Mouse (Mus musculus): Measurements from ENCODE around the gene Epo. TPM values are rescaled to one million over a fixed set of nuclear protein-coding genes. Genes with fewer than 3 reads are reported as not detected.

Epo gene
- total and polyA plus RNA-seq, 3 experiments, result not detected

GRCm38 (mm10) chr5:137528247-137528968 is 4.6 kb downstream of the Epo start:
- peaks cover 3 to 33% of the 10 kb centered on the region in 2 experiments; a peak in 2 of 4 replicates for H3K4me1 ChIP-seq (ENCODE audit: control insufficient read depth in 1 of 2, insufficient read depth in 2 of 2)
- no peak for TF ChIP-seq CTCF (conservative IDR thresholded peaks at IDR 0.05 in 1 of 2, IDR thresholded peaks at IDR 0.05 in 1 of 2; ENCODE audit: low read depth in 2 of 2, low read length in 2 of 2)
- TF ChIP-seq POLR2AphosphoS2 (IDR thresholded peaks at IDR 0.05; ENCODE audit: low read depth, low read length), result 0 out of 2 replicates have a peak, but pooled peaks have one; percentile 35
- TF ChIP-seq TCF12 (IDR thresholded peaks at IDR 0.05; ENCODE audit: low read depth, low read length), result no peak
- H3K4me3 ChIP-seq (replicated peaks in 1 of 3; ENCODE audit: low read depth in 2 of 3, low read length in 2 of 3, poor library complexity in 1 of 3), result no peak overlapping the region

DNA sequence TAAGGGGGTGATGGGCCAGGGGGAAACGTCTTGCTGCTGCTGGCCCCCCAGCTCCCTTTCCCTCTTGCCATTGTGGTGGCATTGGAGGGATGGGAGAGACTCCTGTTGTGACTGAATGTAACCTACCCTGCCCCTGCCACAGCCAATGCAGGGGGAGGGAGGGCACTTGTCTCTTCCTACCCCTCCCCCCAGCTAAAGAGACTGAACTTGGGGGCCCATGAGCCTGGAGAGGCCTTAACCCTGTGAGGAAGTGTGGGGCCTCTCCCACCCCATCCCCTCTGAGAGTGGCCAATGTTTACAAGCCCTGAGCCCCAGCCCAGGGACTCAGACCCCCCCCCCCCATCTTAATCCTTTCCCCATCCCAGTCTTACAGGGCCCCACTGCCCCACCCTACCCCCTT is 5.6 kb downstream of the Epo start:
- no peak overlapping the region for H3K9ac ChIP-seq (ENCODE audit: insufficient read depth, low read depth)
- TF ChIP-seq ZC3H11A (IDR thresholded peaks at IDR 0.05; ENCODE audit: low read depth, low read length) (no peak), HCFC1 (IDR thresholded peaks at IDR 0.05; ENCODE audit: low read depth, low read length) (no peak), BHLHE40 (IDR thresholded peaks at IDR 0.05; ENCODE audit: low read depth, low read length) (no peak), MEF2A (IDR thresholded peaks at IDR 0.05; ENCODE audit: borderline replicate concordance, low read depth, low read length) (no peak), UBTF (IDR thresholded peaks at IDR 0.05; ENCODE audit: low read depth, low read length) (no peak), ZNF384 (IDR thresholded peaks at IDR 0.05; ENCODE audit: low read depth, low read length) (no peak), RCOR1 (conservative IDR thresholded peaks at IDR 0.05; ENCODE audit: low read depth, low read length) (no peak), MAX (IDR thresholded peaks at IDR 0.05; ENCODE audit: low read length) (no peak), NELFE (IDR thresholded peaks at IDR 0.05; ENCODE audit: low read depth, low read length) (no peak), SMC3 (IDR thresholded peaks at IDR 0.05; ENCODE audit: low read depth, low read length) (no peak), TBP (conservative IDR thresholded peaks at IDR 0.05; ENCODE audit: low read depth, low read length) (no peak), POLR2AphosphoS2 (IDR thresholded peaks at IDR 0.05; ENCODE audit: low read depth, low read length) (no peak), SIN3A (IDR thresholded peaks at IDR 0.05; ENCODE audit: low read length) (no peak), USF2 (conservative IDR thresholded peaks at IDR 0.05; ENCODE audit: low read depth, low read length) (no peak), CHD1 (IDR thresholded peaks at IDR 0.05; ENCODE audit: low read depth, low read length) (no peak), CHD2 (IDR thresholded peaks at IDR 0.05; ENCODE audit: low read length) (no peak)
- peaks cover 25% of the 10 kb centered on the region for H3K79me2 ChIP-seq (replicated peaks; ENCODE audit: control insufficient read depth, extremely low read depth, insufficient read depth, poor library complexity, severe bottlenecking)
- H3K9me3 ChIP-seq (replicated peaks; ENCODE audit: low read length), result no peaks in the 10 kb centered on the region
- H3K36me3 ChIP-seq (replicated peaks in 1 of 2; ENCODE audit: control insufficient read depth in 1 of 2, insufficient read depth in 1 of 2, low read length in 1 of 2), result peaks cover 69 to 80% of the 10 kb centered on the region in 2 experiments
- H3K4me1 ChIP-seq (ENCODE audit: control insufficient read depth in 1 of 2, insufficient read depth in 2 of 2), result peaks cover 3 to 36% of the 10 kb centered on the region in 2 experiments; a peak in 2 of 4 replicates
- no peak overlapping the region for H3K27ac ChIP-seq (ENCODE audit: insufficient read depth, low read depth)
- H3K4me2 ChIP-seq (ENCODE audit: insufficient read depth, low read depth, poor library complexity, severe bottlenecking), result no peak overlapping the region
- in situ Hi-C loops (cut with MboI; ENCODE audit: low pct_ligation_motif_present, low pct_unique_long_range_greater_than_20kb, low sequenced_read_pairs), result no loop called here
- no peaks in the 10 kb centered on the region for H3K27me3 ChIP-seq (replicated peaks)
- dilution Hi-C loops (cut with MboI; ENCODE audit: extremely low pct_ligation_motif_present, extremely low pct_unique_long_range_greater_than_20kb, low sequenced_read_pairs), result no loop called here
- DNase-seq (ENCODE audit: extremely low read depth), result no peak
- H3K4me3 ChIP-seq (replicated peaks in 1 of 3; ENCODE audit: low read depth in 2 of 3, low read length in 2 of 3, poor library complexity in 1 of 3), result no peak overlapping the region

More at GRCm38 (mm10) chr5:137528247-137528968, 4.6 kb downstream of the Epo start:
- peaks cover 29% of the 10 kb centered on the region for H3K79me2 ChIP-seq (replicated peaks; ENCODE audit: control insufficient read depth, extremely low read depth, insufficient read depth, poor library complexity, severe bottlenecking)
- H3K9me3 ChIP-seq (replicated peaks; ENCODE audit: low read length), result no peaks in the 10 kb centered on the region
- H3K4me2 ChIP-seq (ENCODE audit: insufficient read depth, low read depth, poor library complexity, severe bottlenecking), result no peak overlapping the region
- no peak for DNase-seq (ENCODE audit: extremely low read depth)
- no peak overlapping the region for H3K9ac ChIP-seq (ENCODE audit: insufficient read depth, low read depth)
- dilution Hi-C loops (cut with MboI; ENCODE audit: extremely low pct_ligation_motif_present, extremely low pct_unique_long_range_greater_than_20kb, low sequenced_read_pairs) (no loop called here), in situ Hi-C loops (cut with MboI; ENCODE audit: low pct_ligation_motif_present, low pct_unique_long_range_greater_than_20kb, low sequenced_read_pairs) (no loop called here)
- H3K36me3 ChIP-seq (replicated peaks in 1 of 2; ENCODE audit: control insufficient read depth in 1 of 2, insufficient read depth in 1 of 2, low read length in 1 of 2), result peaks cover 59 to 70% of the 10 kb centered on the region in 2 experiments
- no peaks in the 10 kb centered on the region for H3K27me3 ChIP-seq (replicated peaks)
- no peak overlapping the region for H3K27ac ChIP-seq (ENCODE audit: insufficient read depth, low read depth)
